In the genomic region with DNA sequence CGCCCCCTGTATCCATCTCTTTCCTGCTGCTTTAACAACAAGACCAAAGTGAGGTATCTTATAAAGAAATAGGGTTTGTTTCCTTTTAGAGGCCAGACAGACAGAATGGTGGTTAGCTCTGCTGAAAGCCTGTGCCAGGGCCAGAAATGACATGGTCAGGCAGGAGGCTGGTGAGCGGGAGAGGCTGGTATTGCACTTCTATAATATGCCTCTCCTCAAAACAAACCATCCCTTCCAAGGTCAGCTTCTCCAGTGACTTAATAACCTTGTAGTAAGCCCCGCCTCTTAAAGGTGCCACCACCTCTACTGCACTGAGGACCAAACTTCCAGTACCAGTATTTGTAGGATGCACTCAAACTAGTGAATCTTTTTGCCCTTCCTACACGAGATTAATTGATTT, we compare ENCODE assay signal across 20 mouse cellular contexts.
DNase-seq lines count a peak whose midpoint lies in the region; ATAC-seq and TF ChIP-seq lines count a peak whose summit lies in the region.
"Had no signal": no experiment of that assay in that cellular context is flagged by ENCODE, and none has a peak within 500 bp of the region (broad histone marks: within the 10 kb centered on the region; RNA-seq: fewer than 3 reads in every experiment).

No protein-coding gene starts in this region.

- no peaks in the 10 kb centered on the region for H3K36me3 ChIP-seq in heart, postnatal 0 days (replicated peaks; ENCODE audit: control insufficient read depth, insufficient read depth, low read length)
- H3K36me3 ChIP-seq in limb, embryonic 10.5 days, result no peaks in the 10 kb centered on the region
- H3K36me3 ChIP-seq: embryonic facial prominence, embryonic 13.5 days; forebrain, embryonic 12.5 days; heart, embryonic 13.5 days; hindbrain, embryonic 10.5 days had no signal

- TF ChIP-seq CTCF in heart, postnatal 0 days (IDR thresholded peaks at IDR 0.05; ENCODE audit: low read depth), result no peak

- H3K27ac ChIP-seq in heart, postnatal 0 days (ENCODE audit: low read depth), result no peak overlapping the region
- peak overlapping the region; percentile 6; the same call in 1 of the 2 replicates for H3K27ac ChIP-seq in limb, embryonic 10.5 days
- H3K27ac ChIP-seq: embryonic facial prominence, embryonic 13.5 days; forebrain, embryonic 12.5 days; heart, adult 2 months; heart, embryonic 13.5 days; hindbrain, embryonic 10.5 days; hindbrain, embryonic 14.5 days had no signal

- peak; percentile 58 for DNase-seq in adrenal gland, postnatal 14 days
- no peak for DNase-seq in adrenal gland, postnatal 4 days (ENCODE audit: low spot score in 2 of 2)
- peak; percentile 14 for DNase-seq in heart, postnatal 0 days (ENCODE audit: low spot score)
- no peak for DNase-seq in heart, adult 8-10 months (ENCODE audit: low spot score)
- DNase-seq in limb, embryonic 10.5 days (ENCODE audit: low spot score), result no peak
- DNase-seq in neural tube, embryonic 10.5 days (ENCODE audit: extremely low spot score, low spot score), result no peak
- DNase-seq: cerebellum, adult 18-20 months; cerebellum, adult 9-11 months; cerebellum, postnatal 36 days; gastrocnemius, postnatal 10 days; heart, adult 2 months had no signal

- no peaks in the 10 kb centered on the region for H3K27me3 ChIP-seq in heart, postnatal 0 days (ENCODE audit: control insufficient read depth, insufficient read depth, low read length)
- H3K27me3 ChIP-seq in limb, embryonic 10.5 days (ENCODE audit: low read depth, poor library complexity, severe bottlenecking), result no peaks in the 10 kb centered on the region
- H3K27me3 ChIP-seq: forebrain, embryonic 12.5 days; Patski had no signal

- H3K4me2 ChIP-seq in heart, postnatal 0 days (ENCODE audit: low read depth, low read length), result no peak overlapping the region
- H3K4me2 ChIP-seq: embryonic facial prominence, embryonic 13.5 days; forebrain, embryonic 12.5 days; heart, embryonic 13.5 days; hindbrain, embryonic 14.5 days had no signal

- H3K9me3 ChIP-seq in heart, postnatal 0 days (replicated peaks; ENCODE audit: control insufficient read depth, low read length), result no peaks in the 10 kb centered on the region
- no peaks in the 10 kb centered on the region for H3K9me3 ChIP-seq in limb, embryonic 10.5 days (replicated peaks)
- H3K9me3 ChIP-seq: embryonic facial prominence, embryonic 13.5 days; forebrain, embryonic 12.5 days; heart, embryonic 13.5 days; hindbrain, embryonic 10.5 days had no signal

- 71% methylated on average over 4 of the region's 4 CpGs for WGBS in heart, postnatal 0 days
- WGBS in limb, embryonic 10.5 days, result 63% methylated on average over 4 of the region's 4 CpGs

- H3K9ac ChIP-seq in heart, postnatal 0 days (replicated peaks; ENCODE audit: low read depth, low read length), result no peak overlapping the region
- H3K9ac ChIP-seq: embryonic facial prominence, embryonic 13.5 days; forebrain, embryonic 12.5 days; heart, embryonic 13.5 days; hindbrain, embryonic 14.5 days had no signal

- no peak overlapping the region for H3K4me3 ChIP-seq in heart, postnatal 0 days (ENCODE audit: low read depth, low read length)
- no peak overlapping the region for H3K4me3 ChIP-seq in limb, embryonic 10.5 days
- H3K4me3 ChIP-seq: embryonic facial prominence, embryonic 13.5 days; forebrain, embryonic 12.5 days; heart, adult 2 months; heart, embryonic 13.5 days; hindbrain, embryonic 10.5 days had no signal

- no peak for TF ChIP-seq EP300 in heart, postnatal 0 days (IDR thresholded peaks at IDR 0.05; ENCODE audit: low read depth)

- peaks cover 9% of the 10 kb centered on the region; the same call in 1 of the 2 replicates for H3K4me1 ChIP-seq in heart, postnatal 0 days (ENCODE audit: control insufficient read depth, insufficient read depth)
- peaks cover 39% of the 10 kb centered on the region for H3K4me1 ChIP-seq in limb, embryonic 10.5 days
- H3K4me1 ChIP-seq: forebrain, embryonic 12.5 days had no signal

- ATAC-seq in heart, postnatal 0 days (ENCODE audit: insufficient read depth, low read depth), result peak; percentile 69; the same call in 1 of the 2 replicates
- ATAC-seq: activated CD4-positive, CD25-positive, alpha-beta regulatory T cell, adult 4 months; forebrain, embryonic 16.5 days; intestine, embryonic 16.5 days; Patski had no signal

Comparison
In these comparisons a context has a peak if more than half of its experiments do, and no peak if none do; other contexts are left out.
1. DNase-seq: peak in adrenal gland, postnatal 14 days (single experiment) and heart, postnatal 0 days (single experiment); none in adrenal gland, postnatal 4 days (0 of 2), heart, adult 8-10 months (single experiment), limb, embryonic 10.5 days (single experiment) and neural tube, embryonic 10.5 days (single experiment).